Mouse (Mus musculus) G1E-ER4 (cell line): Measurements from ENCODE around the gene Nipal3. TPM values are rescaled to one million over a fixed set of nuclear protein-coding genes. Genes with fewer than 3 reads are reported as not detected.

Experiments
- GATA1 ChIP-seq: IDR thresholded peaks from one replicate; pipeline ENCODE4 v1.8.0; 2012; ENCODE audit warnings: low read length, inconsistent platforms
- polyA plus RNA-seq: library from polyadenylated mRNA; stranded (reverse); fragments of >175 nt; gene quantifications from 2 replicates; pipeline ENCODE4 v1.2.3, GENCODE M21; 2012

Nipal3 gene
- polyA plus RNA-seq, 1 experiment = 34.5 TPM

DNA sequence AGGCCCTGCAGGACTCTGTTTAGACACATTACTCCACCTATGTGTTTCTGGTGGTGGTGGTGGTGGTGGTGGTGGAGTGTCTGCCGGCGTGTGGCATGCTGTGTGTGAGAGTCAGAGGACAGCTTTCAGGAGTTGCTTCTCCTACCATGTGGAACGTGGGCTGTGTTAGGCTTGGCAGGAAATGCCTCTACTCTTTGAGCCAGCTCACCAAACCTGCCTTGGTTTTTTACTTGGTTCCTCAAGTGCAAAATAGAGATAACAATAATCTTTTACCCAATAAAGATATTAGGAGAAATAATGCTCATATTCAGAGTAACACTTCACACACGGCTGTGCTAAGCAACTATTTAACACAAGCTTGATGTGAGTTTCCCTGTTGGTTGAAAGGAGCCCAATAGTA lies 65.5 kb downstream of the Nipal3 start:
- TF ChIP-seq GATA1 = no peak

DNA sequence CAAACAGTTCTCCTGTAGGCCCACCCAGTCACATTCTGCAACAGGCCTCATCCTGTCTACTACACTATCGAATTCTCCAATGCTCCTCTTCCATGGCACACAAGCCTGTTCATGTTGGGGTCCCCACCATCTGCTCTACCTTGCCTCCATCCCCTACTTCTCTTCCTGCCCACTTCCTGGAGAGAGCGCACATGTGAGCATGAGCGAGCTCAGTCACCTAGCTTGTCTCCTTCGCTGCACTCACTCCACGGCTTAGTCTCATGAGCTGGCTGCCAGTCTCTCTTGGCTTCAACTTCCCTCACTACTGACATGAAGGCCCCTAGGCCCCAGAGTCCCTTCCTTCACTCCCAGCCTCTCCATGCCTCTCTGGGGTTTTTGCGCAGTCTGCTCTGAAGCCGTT lies 68.3 kb downstream of the Nipal3 start:
- no peak for TF ChIP-seq GATA1

DNA sequence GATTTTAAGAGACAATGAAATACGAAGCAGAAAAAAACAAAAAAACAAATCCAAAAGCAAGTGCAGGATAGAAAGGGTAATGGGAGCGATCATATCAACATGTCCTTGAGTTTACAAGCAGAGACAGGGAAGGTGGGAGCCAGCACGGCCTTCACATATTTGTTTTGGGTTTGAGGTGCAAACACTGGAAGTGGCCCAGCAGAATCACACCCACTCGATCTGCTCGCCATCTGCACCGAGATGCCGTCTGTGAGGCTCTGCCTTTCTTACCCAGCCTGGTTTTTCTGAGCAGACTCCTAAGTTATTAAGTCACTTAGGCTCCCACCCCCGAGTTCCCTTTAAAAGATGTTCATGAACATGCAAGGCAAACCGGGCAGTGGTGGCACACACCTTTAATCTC lies 69.2 kb downstream of the Nipal3 start:
- TF ChIP-seq GATA1 = no peak

DNA sequence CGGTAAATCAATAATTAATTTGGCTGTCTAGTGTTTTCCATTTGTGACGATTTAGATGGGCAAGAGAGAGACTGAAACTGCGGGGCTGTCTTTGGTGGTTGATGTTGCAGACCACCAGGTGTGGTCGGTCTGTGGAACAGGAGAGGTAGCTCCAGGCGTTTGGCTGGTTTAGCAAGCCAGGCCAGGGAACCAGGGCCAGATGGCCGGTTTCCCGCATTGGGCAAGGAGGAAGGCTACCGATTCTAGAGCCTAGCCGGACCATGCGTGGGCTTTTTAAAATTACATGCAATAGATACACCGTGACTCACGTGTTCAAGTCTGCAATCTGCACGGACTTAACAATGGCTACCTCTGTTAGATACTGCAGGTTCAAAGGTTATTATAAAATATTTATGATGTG lies 73.9 kb downstream of the Nipal3 start:
- no peak for TF ChIP-seq GATA1

DNA sequence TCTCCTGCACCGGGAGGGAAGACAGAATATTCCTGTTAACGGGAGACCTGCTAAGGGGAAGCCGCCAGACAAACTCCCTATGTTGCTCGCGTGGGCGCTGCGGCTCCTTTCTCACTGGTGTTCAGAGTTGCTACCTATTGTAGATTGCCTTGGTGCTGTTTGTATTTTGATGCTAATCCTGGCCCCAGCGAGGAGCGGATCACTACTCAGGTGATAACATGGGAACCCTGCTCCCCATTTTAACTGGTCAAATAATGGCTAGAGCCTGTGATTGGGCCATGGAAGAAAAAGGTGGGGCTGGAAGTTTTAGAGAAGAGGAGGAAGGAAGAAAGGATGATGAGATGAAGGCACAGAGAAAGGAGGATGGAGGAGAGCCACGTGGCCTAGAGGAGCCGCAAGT lies 74.4 kb downstream of the Nipal3 start:
- TF ChIP-seq GATA1 = no peak

DNA sequence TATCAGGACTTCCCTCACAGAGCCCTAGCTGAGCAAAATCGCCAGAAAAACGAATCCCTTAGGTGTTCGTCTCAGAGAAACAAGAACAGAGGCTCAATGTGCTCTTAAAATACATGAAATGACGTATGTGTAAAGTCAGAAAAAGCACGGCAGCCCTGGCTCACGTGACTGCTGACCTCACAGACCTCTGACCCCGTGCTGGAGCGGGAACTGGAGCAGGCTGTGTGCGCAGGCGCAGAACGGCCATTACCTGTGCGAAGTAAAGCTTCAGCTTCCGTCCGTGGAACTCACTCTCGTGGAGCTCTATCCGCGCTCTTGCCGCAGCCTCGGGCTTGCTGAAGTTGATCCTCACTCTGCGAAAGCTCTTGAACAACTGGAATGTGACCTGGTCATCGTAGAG lies 74.8 kb downstream of the Nipal3 start:
- no peak for TF ChIP-seq GATA1

DNA sequence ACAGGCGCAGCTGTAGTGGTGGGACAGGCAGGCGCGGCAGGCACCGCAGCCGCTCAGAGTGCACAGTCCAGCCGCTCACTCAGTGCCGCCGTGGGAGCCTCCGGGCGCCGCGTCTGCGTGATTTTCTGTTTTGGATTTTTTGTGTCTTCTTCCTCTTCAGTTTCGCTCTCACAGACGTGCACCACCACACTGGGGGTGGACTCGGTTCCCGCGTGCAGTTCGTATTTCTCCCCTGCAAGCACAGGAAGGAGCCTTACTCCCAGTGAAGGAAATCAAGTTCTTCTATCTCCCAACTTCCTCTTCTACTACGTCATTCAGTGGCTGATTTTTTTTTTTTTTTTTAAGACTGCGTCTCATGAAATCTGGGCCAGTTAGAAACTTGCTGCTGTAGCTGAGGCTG lies 78.5 kb downstream of the Nipal3 start:
- no peak for TF ChIP-seq GATA1

DNA sequence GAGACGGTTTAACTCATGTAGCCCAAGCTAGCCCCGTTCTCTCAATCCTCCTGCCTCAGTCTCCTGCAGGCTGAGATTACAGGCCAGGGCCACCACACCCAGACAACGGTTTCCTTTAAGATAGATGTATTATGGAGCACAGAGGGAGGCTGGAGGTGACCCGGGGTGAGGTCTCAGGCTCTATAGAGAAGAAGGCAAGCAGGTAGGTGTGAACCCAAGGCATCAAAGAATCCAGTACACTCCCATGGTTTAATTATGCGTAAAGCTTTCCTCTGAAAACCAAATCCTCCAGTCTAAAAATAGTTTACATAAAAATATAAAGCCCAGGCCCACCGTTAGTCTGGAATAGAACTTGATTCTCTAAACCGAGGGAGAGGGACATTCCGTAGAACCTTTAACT lies 81.3 kb downstream of the Nipal3 start:
- no peak for TF ChIP-seq GATA1

DNA sequence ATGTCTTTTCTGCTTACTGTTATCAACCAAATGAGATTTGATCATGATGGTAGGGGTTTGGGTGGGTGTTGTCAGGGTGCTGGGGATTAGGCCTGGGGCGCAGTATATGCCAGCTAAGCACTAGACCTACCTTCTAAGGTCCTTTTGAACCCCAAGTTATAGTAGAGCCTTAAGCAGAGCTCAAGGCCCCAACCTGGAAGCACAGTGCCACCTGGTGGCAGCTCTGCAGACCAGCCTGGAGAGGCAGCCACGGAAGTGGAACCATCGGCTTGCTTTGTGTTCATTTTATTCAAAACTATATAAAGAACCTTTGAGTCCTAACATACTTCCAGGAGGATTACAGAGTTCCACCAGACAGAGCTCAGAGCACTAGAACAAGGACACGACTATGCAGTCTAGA lies 83.2 kb downstream of the Nipal3 start:
- no peak for TF ChIP-seq GATA1

DNA sequence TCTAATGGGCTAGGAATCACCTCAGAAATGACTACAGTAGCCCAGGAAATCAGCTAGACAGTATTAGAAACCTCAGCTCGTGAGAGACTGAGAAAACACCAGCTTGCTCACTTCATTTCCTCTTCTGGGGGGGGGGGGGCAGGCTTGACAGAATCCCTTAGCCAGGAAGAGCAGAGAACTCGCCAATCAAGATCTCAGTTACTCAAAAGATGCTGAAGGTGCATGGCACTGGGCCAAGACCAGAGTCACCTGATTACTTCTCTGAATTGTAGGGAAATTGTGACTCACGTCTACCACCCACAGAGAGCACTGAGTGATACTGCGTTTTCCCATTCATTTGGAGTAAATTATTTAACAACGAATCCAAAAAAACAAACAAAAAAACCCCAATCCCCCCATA lies 88.7 kb downstream of the Nipal3 start:
- TF ChIP-seq GATA1 = no peak

DNA sequence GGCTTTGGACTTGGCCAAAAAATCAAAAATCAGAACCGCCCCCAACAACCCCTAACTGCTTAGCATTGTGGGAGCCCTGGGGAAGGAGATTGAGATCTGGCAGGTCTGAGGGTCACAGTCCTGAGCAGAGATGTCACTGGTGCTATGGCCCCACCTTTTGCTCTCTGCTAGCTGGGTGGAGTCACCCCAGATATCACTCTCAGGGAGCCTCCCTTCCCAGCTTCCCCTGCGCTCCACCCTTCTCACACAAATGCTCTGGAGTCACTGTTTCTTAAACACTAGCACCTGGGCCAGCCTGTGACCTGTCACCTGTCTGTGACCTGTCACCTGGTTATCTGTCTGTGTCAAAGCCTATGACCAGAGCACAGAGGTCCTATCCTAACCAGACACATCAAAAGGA lies 89.9 kb downstream of the Nipal3 start:
- no peak for TF ChIP-seq GATA1

DNA sequence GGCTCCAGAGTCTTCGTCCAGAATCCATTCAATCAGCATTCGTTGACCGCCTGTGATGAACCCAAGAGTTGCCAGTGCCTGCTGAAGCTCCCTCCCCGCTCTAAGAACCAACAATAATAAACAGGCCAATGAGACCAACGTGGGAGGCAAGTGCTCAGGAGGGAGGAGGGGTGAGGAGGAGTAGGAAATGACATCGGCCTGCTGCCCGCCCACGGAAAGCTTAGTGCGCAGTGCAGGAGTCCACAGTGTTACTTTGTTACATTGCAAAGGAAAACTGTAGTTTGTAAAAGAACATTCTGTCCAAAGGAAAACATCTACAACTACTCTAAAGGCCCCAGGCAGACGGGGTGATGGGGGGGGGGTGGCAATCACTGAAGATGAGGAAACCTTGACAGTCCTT lies 90.8 kb downstream of the Nipal3 start:
- no peak for TF ChIP-seq GATA1

DNA sequence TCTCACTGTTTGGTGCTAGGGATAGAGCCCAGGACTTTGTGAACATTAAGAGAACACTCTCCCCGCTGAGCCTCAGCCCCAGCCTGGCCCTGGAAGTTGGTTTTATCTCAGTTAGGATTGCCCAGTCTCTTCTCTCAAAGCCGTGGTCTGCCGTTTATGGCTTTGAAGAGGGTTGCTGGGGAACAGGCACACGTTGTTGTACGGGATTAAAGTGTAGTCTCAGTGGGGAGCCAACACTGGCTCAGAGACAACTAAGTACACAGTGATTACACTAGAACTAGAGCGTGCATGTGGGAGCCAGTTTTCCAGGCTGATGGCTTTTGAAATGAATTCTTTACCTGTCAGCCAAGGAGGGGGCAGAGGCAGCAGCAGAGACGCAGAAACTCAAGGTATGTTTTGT lies 93.0 kb downstream of the Nipal3 start:
- no peak for TF ChIP-seq GATA1

DNA sequence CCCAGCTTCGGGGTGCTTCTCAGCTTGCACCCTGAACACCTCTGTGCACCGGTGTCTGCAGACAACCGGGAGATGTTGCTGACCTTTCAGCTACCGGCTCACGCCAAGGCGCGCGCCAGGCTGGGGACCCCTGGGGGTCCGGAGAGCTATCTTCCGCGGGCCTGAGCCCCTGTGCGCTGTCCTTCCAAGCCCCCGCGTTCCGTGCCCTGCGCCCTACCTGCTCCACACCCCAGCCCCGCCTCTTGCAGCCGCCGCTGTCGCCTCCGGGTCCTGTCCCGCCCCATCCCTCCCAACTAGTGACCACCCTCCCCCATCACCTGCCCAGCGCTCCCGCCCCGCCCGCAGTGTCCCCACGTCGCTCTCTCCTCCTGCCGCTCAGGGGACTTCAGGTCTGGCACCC lies 96.8 kb downstream of the Nipal3 start, which contains the start of gene Ncmap:
Gene Ncmap (minus strand): TSS at position 237 of the 400 bp plus-strand sequence.
- no peak for TF ChIP-seq GATA1

DNA sequence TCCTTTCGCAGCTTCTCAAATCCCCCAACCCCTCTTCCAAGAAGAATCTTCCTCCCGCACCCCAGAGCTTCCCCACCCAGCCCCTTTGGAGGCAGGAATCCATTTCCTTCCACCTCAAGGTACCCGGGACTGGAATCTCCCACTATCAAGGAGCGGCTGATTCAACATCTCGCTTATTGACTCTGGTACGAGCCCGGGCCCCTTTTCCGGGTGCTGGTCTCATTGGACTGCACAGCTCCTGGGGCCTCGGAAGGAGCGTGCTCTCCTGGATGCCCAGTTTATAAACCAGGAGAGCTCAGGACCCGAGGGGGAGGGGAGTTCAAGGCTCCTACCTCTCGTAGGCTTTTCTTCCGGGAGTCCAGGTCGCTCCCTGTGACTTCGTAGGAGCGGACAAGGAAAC lies 97.3 kb downstream of the Nipal3 start:
- no peak for TF ChIP-seq GATA1

DNA sequence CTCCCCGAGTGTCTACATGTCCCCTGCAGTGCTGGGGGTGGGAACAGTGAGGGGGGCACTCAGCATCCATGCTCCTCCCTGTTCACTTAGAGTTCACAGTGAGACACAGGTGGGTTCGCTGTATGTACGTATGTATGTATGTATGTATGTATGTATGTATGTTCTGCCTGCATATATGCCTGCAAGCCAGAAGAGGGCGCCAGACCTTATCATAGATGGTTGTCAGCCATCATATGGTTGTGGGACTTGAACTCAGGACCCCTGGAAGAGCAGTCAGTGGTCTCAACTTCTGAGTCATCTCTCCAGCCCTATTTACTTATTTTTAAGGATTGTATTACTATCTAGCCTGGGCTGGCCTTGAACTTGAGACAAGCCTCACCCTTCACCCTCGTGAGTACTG lies 98.5 kb downstream of the Nipal3 start:
- TF ChIP-seq GATA1 = no peak

Other genes starting within 250 kb of the Nipal3 start
- gene Clic4, start 222.2 kb downstream of the Nipal3 start, polyA plus RNA-seq = 28.7 and 30.2 TPM in 2 replicates
- gene Srrm1, start 141.7 kb downstream of the Nipal3 start, polyA plus RNA-seq = 769 and 774 TPM in 2 replicates
- 0.26 and 0.65 TPM in 2 replicates for gene Ncmap, start 96.8 kb downstream of the Nipal3 start, polyA plus RNA-seq
- gene Rcan3, start 61.2 kb downstream of the Nipal3 start, polyA plus RNA-seq = 21.1 and 27.1 TPM in 2 replicates
- gene Stpg1, start 248 bp downstream of the Nipal3 start, polyA plus RNA-seq = not detected in 2 replicates
- gene Grhl3, start 78.6 kb upstream of the Nipal3 start, polyA plus RNA-seq = not detected in 2 replicates
- not detected in 2 replicates for gene Ifnlr1, start 191.2 kb upstream of the Nipal3 start, polyA plus RNA-seq
- not detected in 2 replicates for gene Il22ra1, start 233.1 kb upstream of the Nipal3 start, polyA plus RNA-seq